Mouse (Mus musculus) T-helper 2 cell (primary cell): ENCODE data around the gene Coch.
"Not testable (repeated sequence)": the region's sequence is repeated elsewhere in the genome, so short reads cannot be mapped to it uniquely, and the experiment has no call there.

Experiments used
- in situ Hi-C: fragments of 300-600 bp; cut with MboI, MseI; formaldehyde crosslinking; loops from one replicate; pipeline ENCODE4 v1.15.1; 2025; ENCODE audit warnings: high pct_unique_total_duplicates

Coch gene

GRCm38 (mm10) chr12:51636689-51637470, 43.7 kb downstream of the Coch start:
- in situ Hi-C loops, result no loop called here

GRCm38 (mm10) chr12:51641871-51642270, 48.7 kb downstream of the Coch start:
- in situ Hi-C loops, result no loop called here

- in situ Hi-C loops, result not testable (repeated sequence)
Observed at GRCm38 (mm10) chr12:51649401-51649800, 56.3 kb downstream of the Coch start.
